Mouse (Mus musculus) stomach, postnatal 0 days (tissue): ENCODE results near the gene Reep3.

Source experiments
- CTCF ChIP-seq: IDR thresholded peaks from 2 replicates; pipeline ENCODE4 v1.5.1; 2016; ENCODE audit warnings: antibody characterized with exemption, low read depth, mild to moderate bottlenecking, moderate library complexity
- EP300 ChIP-seq: optimal IDR thresholded peaks from 2 replicates; pipeline ENCODE3; 2016; ENCODE audit warnings: antibody characterized with exemption

- TF ChIP-seq CTCF, result no peak
- no peak for TF ChIP-seq EP300
Measured at GRCm38 (mm10) chr10:67137437-67137836, 40.7 kb upstream of the Reep3 start.
